Mouse (Mus musculus): ENCODE data around the gene Col5a3. TPM values are rescaled to one million over a fixed set of nuclear protein-coding genes. Genes with fewer than 3 reads are reported as not detected.
A peak's percentile ranks its signal among the peaks of the same experiment; 100 is the strongest.

Gene Col5a3
- polyA plus RNA-seq, 1 experiment from 2014 or later = 1.2 TPM

DNA sequence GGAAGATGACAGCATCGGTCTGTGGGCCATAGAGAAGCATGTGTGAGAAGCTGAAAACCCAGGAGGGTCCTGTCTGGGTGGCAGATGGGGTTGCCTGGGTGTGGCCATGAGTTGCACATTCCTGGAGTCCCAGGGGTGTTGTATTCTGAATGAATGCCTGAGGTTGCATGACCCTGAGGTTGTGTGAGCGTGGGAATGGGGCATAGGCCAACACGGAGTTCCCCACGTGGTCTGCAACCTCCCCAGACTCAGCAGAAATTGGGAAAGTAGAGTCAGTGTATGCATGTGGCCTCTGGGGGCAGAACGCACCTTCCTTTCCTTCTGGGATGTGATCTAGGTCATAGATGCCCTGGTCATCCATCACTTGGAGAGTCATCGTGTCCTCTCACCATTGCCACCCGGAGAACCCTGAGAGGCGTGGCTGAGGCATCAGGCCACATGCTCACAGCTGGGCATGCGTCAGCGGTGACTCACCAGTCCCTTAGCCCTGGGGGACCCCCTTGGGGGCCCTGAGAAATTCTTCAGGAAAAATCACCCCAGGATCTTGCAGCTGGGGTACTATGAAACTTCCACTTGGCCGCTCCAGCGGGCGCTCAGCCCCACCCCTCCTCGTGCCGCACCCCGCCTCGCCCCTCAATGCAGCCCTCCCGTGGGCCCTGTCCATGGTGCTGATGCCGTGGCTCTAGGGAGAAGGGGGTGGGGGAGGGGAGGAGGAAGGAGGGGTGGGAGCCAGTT is 2.2 kb downstream of the Col5a3 start:
- Histone ChIP-seq H3K4me2 (replicated peaks; ENCODE audit: low read depth) (no peak overlapping the region; the same call in 1 of the 2 replicates), H3K27ac (ENCODE audit: low read depth, low read length) (no peak overlapping the region), H3K27me3 (replicated peaks; ENCODE audit: control insufficient read depth, insufficient read depth, low read length) (0 out of 2 replicates have a peak, but pooled peaks cover 3% of the 10 kb centered on the region), H3K9ac (ENCODE audit: low read depth, low read length) (no peak overlapping the region), H3K36me3 (ENCODE audit: control insufficient read depth, insufficient read depth) (no peaks in the 10 kb centered on the region), H3K4me3 (ENCODE audit: low read depth, low read length) (no peak overlapping the region), H3K4me1 (replicated peaks; ENCODE audit: control insufficient read depth, insufficient read depth, low read length) (no peaks in the 10 kb centered on the region), H3K9me3 (ENCODE audit: control insufficient read depth) (no peaks in the 10 kb centered on the region)
- peak; percentile 16; the same call in 1 of the 2 replicates for TF ChIP-seq CTCF (IDR thresholded peaks at IDR 0.05; ENCODE audit: low read depth)
- ATAC-seq = 0 out of 2 replicates have a peak, but pooled peaks have one; percentile 12
- WGBS = 11% methylated on average over 19 of the region's 19 CpGs

DNA sequence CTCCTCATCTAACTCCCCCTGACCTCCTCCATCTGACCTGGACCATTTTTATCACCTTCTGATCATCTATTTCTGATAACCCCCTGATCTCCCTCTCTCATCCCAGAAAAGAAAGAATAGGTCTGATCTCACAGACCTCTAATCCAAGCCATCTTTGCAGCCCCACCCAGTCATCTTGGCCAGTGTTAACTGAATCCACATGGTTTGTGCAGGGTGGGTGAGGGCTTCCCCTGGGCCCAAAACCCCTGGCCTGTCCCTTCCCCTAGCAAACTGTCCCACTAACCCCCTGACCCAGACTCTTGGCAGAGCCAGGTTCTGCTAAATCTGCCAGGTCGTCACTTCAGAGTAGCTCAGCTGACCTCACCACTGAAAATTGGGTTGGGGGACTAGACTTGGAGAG is 4.1 kb downstream of the Col5a3 start:
- TF ChIP-seq CTCF (IDR thresholded peaks at IDR 0.05; ENCODE audit: low read depth) = no peak
- H3K9ac ChIP-seq (ENCODE audit: low read depth, low read length) = no peak overlapping the region
- WGBS = 48% methylated on average over 1 of the region's 1 CpGs
- H3K27me3 ChIP-seq (replicated peaks; ENCODE audit: control insufficient read depth, insufficient read depth, low read length) = 0 out of 2 replicates have a peak, but pooled peaks cover 3% of the 10 kb centered on the region
- H3K27ac ChIP-seq (ENCODE audit: low read depth, low read length) = no peak overlapping the region
- H3K4me3 ChIP-seq (ENCODE audit: low read depth, low read length) = no peak overlapping the region
- no peaks in the 10 kb centered on the region for H3K36me3 ChIP-seq (ENCODE audit: control insufficient read depth, insufficient read depth)
- H3K4me1 ChIP-seq (replicated peaks; ENCODE audit: control insufficient read depth, insufficient read depth, low read length) = no peaks in the 10 kb centered on the region
- H3K9me3 ChIP-seq (ENCODE audit: control insufficient read depth) = no peaks in the 10 kb centered on the region
- ATAC-seq = no peak
- H3K4me2 ChIP-seq (replicated peaks; ENCODE audit: low read depth) = no peak overlapping the region

DNA sequence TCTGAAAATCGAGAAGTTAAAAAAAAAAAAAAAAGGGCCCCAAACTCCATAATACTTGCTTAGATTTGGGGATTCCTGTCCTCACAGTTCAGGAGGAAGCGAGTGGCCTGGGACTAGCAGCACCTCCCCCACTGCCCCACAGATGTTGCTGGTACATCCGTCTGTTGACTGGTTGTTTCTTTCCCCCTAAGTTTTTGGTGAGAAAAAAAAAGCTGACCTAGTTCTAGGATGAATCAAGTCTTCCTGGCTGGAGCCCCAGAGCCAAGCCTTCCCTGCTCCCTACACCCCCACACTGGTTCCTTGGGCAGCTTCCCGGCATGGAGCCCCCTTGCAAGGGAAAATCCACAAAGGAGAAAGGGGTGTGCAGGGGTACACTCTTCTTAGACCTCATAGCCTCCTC is 4.6 kb downstream of the Col5a3 start:
- Histone ChIP-seq H3K9me3 (ENCODE audit: control insufficient read depth) (no peaks in the 10 kb centered on the region), H3K4me1 (replicated peaks; ENCODE audit: control insufficient read depth, insufficient read depth, low read length) (no peaks in the 10 kb centered on the region), H3K9ac (ENCODE audit: low read depth, low read length) (no peak overlapping the region), H3K36me3 (ENCODE audit: control insufficient read depth, insufficient read depth) (no peaks in the 10 kb centered on the region), H3K4me2 (replicated peaks; ENCODE audit: low read depth) (no peak overlapping the region), H3K27ac (ENCODE audit: low read depth, low read length) (no peak overlapping the region), H3K4me3 (ENCODE audit: low read depth, low read length) (no peak overlapping the region), H3K27me3 (replicated peaks; ENCODE audit: control insufficient read depth, insufficient read depth, low read length) (0 out of 2 replicates have a peak, but pooled peaks cover 3% of the 10 kb centered on the region)
- TF ChIP-seq CTCF (IDR thresholded peaks at IDR 0.05; ENCODE audit: low read depth) = no peak
- 36% methylated on average over 4 of the region's 4 CpGs for WGBS
- no peak for ATAC-seq

DNA sequence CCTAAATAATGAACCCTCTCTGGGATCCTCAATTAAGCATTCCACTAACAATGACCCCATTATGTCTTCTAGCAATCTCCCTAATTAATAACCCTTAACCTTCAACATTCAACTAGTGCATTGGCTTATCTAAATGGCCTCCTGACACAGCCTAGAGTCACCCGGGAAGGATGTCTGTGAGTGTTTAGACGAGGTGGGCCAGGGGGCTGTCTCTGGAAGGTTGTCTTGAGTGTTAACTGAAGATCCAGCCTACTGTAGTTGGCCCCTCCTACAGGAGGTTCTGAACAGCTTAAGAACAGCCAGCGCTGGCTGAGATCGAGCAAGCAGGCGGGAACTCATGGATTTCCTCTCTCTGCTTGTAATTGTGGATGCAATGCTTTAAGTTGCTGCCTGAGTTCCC is 9.2 kb downstream of the Col5a3 start:
- Histone ChIP-seq H3K4me2 (replicated peaks; ENCODE audit: low read depth) (no peak overlapping the region), H3K9ac (ENCODE audit: low read depth, low read length) (no peak overlapping the region), H3K36me3 (ENCODE audit: control insufficient read depth, insufficient read depth) (no peaks in the 10 kb centered on the region), H3K27me3 (replicated peaks; ENCODE audit: control insufficient read depth, insufficient read depth, low read length) (no peaks in the 10 kb centered on the region), H3K27ac (ENCODE audit: low read depth, low read length) (no peak overlapping the region), H3K4me3 (ENCODE audit: low read depth, low read length) (no peak overlapping the region), H3K4me1 (replicated peaks; ENCODE audit: control insufficient read depth, insufficient read depth, low read length) (no peaks in the 10 kb centered on the region), H3K9me3 (ENCODE audit: control insufficient read depth) (no peaks in the 10 kb centered on the region)
- no peak for ATAC-seq
- WGBS = 48% methylated on average over 5 of the region's 5 CpGs
- TF ChIP-seq CTCF (IDR thresholded peaks at IDR 0.05; ENCODE audit: low read depth) = no peak

DNA sequence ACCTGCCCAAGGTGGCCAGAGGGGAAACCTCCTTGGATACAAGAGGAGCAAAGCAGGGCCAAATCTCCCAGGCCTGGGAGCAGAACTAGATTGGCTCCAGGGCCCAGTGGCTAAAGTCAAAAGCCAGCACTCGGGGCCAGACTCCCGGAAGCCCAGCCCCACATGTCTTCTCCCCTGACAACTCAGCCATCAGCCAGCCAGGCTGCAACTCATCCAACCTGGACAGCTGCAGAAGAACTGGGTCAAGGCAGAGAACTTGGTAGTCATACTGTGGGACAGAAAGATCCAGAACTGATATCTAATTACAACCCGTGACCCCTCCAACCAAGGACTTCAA is 9.7 kb downstream of the Col5a3 start:
- TF ChIP-seq CTCF (IDR thresholded peaks at IDR 0.05; ENCODE audit: low read depth) = no peak
- Histone ChIP-seq H3K27me3 (replicated peaks; ENCODE audit: control insufficient read depth, insufficient read depth, low read length) (no peaks in the 10 kb centered on the region), H3K4me2 (replicated peaks; ENCODE audit: low read depth) (no peak overlapping the region), H3K4me3 (ENCODE audit: low read depth, low read length) (no peak overlapping the region), H3K36me3 (ENCODE audit: control insufficient read depth, insufficient read depth) (no peaks in the 10 kb centered on the region), H3K9me3 (ENCODE audit: control insufficient read depth) (no peaks in the 10 kb centered on the region), H3K9ac (ENCODE audit: low read depth, low read length) (no peak overlapping the region), H3K4me1 (replicated peaks; ENCODE audit: control insufficient read depth, insufficient read depth, low read length) (no peaks in the 10 kb centered on the region), H3K27ac (ENCODE audit: low read depth, low read length) (no peak overlapping the region)
- WGBS = 77% methylated on average over 3 of the region's 3 CpGs
- no peak for ATAC-seq

DNA sequence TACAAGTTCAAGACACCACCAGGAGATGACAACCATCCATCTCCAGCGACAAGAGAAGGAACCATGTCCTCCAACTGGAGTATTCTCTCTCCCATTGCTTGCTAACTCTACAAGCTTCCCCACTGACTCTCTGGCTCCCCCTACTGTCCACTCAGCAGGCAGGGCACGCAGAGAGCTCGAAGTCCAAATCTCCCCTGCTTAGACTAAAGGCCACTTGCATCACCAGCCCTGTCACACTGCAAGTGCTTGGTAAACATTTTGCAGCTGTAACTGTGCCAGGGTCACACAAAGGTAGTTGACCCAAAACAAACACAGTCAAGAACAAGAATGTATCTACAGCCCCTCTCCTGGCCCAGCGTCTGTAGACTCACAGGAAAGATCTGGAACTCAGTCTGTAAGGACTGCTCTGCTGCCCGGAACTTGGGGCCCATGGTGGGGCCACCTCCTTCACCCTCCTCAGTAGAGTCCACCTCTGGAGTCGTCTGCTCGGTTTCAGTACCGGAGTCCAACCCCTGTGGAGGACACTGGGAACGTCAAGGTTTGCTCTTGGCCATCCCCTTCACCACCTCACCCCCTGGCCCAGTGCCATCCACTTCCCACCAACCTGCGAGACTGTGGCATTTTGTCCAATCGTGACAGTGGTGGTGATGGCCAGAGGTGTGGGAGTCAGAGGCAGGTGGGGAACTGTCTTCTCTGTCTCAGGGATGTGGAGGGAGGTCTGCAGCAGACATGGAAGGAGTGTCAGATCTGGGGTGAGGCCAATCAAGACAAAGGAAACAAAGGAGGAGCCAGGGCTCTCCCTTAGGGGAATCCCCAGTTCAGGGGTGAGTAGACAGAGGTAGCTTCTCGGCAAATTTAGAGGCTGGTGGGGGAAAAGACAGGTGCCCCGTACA is 10.4 kb downstream of the Col5a3 start:
- peak; percentile 94 for TF ChIP-seq CTCF (IDR thresholded peaks at IDR 0.05; ENCODE audit: low read depth)
- ATAC-seq = peak; percentile 75
- no peaks in the 10 kb centered on the region for H3K36me3 ChIP-seq (ENCODE audit: control insufficient read depth, insufficient read depth)
- H3K9me3 ChIP-seq (ENCODE audit: control insufficient read depth) = no peaks in the 10 kb centered on the region
- no peaks in the 10 kb centered on the region for H3K4me1 ChIP-seq (replicated peaks; ENCODE audit: control insufficient read depth, insufficient read depth, low read length)
- no peak overlapping the region for H3K9ac ChIP-seq (ENCODE audit: low read depth, low read length)
- WGBS = 68% methylated on average over 13 of the region's 13 CpGs
- H3K27ac ChIP-seq (ENCODE audit: low read depth, low read length) = no peak overlapping the region
- H3K4me3 ChIP-seq (ENCODE audit: low read depth, low read length) = no peak overlapping the region
- no peaks in the 10 kb centered on the region for H3K27me3 ChIP-seq (replicated peaks; ENCODE audit: control insufficient read depth, insufficient read depth, low read length)
- no peak overlapping the region for H3K4me2 ChIP-seq (replicated peaks; ENCODE audit: low read depth)

Measured in intestine, postnatal 0 days (tissue).